Mouse (Mus musculus): ENCODE results near the gene Fes. TPM values are rescaled to one million over a fixed set of nuclear protein-coding genes. Genes with fewer than 3 reads are reported as not detected.

The Fes gene
- polyA plus RNA-seq, 1 experiment from 2014 or later, result 11.4 TPM

DNA sequence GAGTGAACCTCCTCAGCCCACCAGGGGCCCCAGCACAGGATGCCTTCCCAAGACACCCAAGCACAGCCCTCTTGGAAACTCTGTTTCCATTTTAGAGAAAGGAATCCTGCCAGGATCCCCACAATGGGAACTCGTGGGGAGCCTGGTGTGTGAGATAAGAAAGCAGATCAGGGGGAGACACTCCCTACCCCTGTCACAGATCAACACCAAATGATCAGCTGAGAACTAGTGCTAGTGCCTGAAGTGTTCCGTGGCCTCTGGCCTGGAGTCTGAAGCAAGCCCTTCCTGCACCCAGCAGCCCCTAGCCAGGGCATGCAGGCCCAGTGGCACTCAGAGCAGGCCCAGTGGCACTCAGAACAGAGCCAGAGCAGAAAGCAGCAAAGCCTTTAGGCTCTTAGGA, 36.9 kb downstream of the Fes start:
- ATAC-seq (ENCODE audit: low FRiP score, low TSS enrichment), result no peak
- no peak overlapping the region for H3K4me2 ChIP-seq (replicated peaks; ENCODE audit: low read depth, low read length)
- no peak overlapping the region for H3K27ac ChIP-seq (ENCODE audit: low read depth, low read length)
- no peak overlapping the region for H3K4me3 ChIP-seq (ENCODE audit: low read length)
- H3K27me3 ChIP-seq (ENCODE audit: control insufficient read depth, insufficient read depth, low read length), result no peaks in the 10 kb centered on the region
- peaks cover 43% of the 10 kb centered on the region; the same call in 1 of the 2 replicates for H3K36me3 ChIP-seq (ENCODE audit: control insufficient read depth, insufficient read depth, low read length)
- no peaks in the 10 kb centered on the region for H3K4me1 ChIP-seq (ENCODE audit: control insufficient read depth, insufficient read depth, low read length)
- H3K9ac ChIP-seq (ENCODE audit: low read depth, low read length), result no peak overlapping the region
- H3K9me3 ChIP-seq (ENCODE audit: control insufficient read depth, low read length), result no peaks in the 10 kb centered on the region
- WGBS, result 85% methylated on average over 2 of the region's 2 CpGs

DNA sequence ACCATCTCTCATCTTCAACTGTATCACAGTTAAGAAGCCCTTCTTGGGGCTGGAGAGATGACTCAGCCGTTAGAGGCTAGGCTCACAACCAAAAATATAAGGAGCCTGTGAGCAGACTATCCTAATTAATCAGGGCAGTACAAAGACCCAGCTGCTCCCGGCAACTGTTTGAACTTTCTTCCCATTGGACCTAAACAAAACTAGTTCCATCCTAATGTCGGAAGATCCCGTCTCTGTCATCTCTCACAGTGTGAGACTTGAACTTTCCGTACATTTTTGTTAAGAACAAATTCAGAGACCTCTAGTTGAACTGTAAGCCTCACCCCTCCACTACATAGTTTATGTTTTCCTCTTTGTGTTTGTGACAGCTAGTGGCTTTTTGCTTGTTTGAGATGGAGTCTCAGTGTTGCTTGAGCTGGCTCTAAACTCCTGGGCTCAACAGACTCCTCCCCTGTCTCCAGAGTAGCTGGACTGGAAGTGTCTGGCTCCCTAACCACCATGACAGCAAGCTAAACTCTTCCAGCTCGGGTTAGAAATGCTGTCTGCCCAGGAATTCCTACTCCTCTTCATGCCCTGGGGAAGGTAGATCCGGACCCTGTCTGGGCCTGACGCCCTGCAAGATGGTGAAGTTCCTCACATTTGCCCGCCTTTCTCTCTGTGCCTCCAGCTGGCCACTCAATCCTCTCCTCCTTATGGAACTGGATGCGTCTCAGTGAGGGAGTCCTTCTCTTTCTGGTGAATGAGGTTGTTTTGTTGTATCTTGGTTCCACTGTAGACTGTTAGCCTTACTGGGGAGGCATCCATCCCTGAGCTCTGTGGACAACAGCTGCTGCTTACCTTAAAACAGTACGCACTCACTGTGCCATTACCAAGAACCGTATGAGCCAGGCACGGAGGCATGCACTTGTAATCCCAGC, 39.8 kb downstream of the Fes start:
- Histone ChIP-seq H3K4me2 (replicated peaks; ENCODE audit: low read depth, low read length) (no peak overlapping the region), H3K9me3 (ENCODE audit: control insufficient read depth, low read length) (peaks cover 3% of the 10 kb centered on the region; the same call in 1 of the 2 replicates), H3K9ac (ENCODE audit: low read depth, low read length) (no peak overlapping the region), H3K27ac (ENCODE audit: low read depth, low read length) (peak overlapping the region; percentile 73), H3K4me1 (ENCODE audit: control insufficient read depth, insufficient read depth, low read length) (peaks cover 5% of the 10 kb centered on the region), H3K4me3 (ENCODE audit: low read length) (no peak overlapping the region), H3K36me3 (ENCODE audit: control insufficient read depth, insufficient read depth, low read length) (peaks cover 28% of the 10 kb centered on the region; the same call in 1 of the 2 replicates), H3K27me3 (ENCODE audit: control insufficient read depth, insufficient read depth, low read length) (no peaks in the 10 kb centered on the region)
- ATAC-seq (ENCODE audit: low FRiP score, low TSS enrichment), result no peak
- 53% methylated on average over 13 of the region's 13 CpGs for WGBS

DNA sequence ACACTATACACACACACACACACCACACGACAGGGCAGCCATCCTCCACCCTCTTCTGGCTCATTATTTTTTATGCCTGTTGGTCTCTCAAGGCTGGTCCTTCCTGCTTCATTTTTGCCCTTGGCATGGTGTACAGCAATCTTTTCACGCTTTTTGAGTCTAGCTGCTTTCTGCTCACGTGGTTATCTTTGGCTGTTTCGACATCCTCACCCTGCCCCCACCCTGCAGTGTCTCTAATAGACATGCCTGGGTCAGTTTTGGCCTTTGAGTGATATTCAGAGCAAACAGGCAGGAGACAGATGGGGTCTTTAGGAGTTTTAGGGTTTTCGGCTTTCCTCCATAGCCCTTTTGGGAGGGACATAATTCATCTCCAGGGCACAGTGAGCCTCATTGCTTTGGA, 40.9 kb downstream of the Fes start:
- Histone ChIP-seq H3K9me3 (ENCODE audit: control insufficient read depth, low read length) (peaks cover 3% of the 10 kb centered on the region; the same call in 1 of the 2 replicates), H3K4me1 (ENCODE audit: control insufficient read depth, insufficient read depth, low read length) (peaks cover 8% of the 10 kb centered on the region), H3K27me3 (ENCODE audit: control insufficient read depth, insufficient read depth, low read length) (no peaks in the 10 kb centered on the region), H3K4me3 (ENCODE audit: low read length) (no peak overlapping the region), H3K27ac (ENCODE audit: low read depth, low read length) (peak overlapping the region; percentile 73; the same call in 1 of the 2 replicates), H3K36me3 (ENCODE audit: control insufficient read depth, insufficient read depth, low read length) (peaks cover 19% of the 10 kb centered on the region; the same call in 1 of the 2 replicates), H3K4me2 (replicated peaks; ENCODE audit: low read depth, low read length) (no peak overlapping the region), H3K9ac (ENCODE audit: low read depth, low read length) (no peak overlapping the region)
- ATAC-seq (ENCODE audit: low FRiP score, low TSS enrichment), result no peak
- WGBS, result 84% methylated on average over 5 of the region's 5 CpGs

DNA sequence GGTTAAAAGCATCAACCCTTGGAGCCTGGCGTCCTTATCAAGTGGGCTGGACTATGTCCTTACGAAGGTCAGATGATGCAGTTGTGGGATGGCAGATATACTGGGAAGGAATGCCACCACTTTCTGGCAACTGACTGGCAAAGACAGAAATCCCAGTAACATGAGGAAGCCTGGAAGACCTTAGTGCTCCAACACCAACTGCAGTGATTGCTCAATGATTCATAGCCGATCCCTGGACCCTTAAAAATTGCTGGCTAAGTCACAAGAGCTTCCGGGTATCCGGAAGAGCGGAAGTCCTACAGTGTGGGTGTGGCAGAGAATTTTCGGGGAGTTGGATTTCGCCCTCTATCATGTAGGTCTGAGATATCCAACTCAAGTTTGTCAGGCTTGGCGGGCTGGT, 41.6 kb downstream of the Fes start:
- Histone ChIP-seq H3K27ac (ENCODE audit: low read depth, low read length) (no peak overlapping the region), H3K4me3 (ENCODE audit: low read length) (no peak overlapping the region), H3K9ac (ENCODE audit: low read depth, low read length) (no peak overlapping the region), H3K4me1 (ENCODE audit: control insufficient read depth, insufficient read depth, low read length) (peaks cover 8% of the 10 kb centered on the region), H3K4me2 (replicated peaks; ENCODE audit: low read depth, low read length) (no peak overlapping the region), H3K9me3 (ENCODE audit: control insufficient read depth, low read length) (peaks cover 3% of the 10 kb centered on the region; the same call in 1 of the 2 replicates), H3K27me3 (ENCODE audit: control insufficient read depth, insufficient read depth, low read length) (no peaks in the 10 kb centered on the region), H3K36me3 (ENCODE audit: control insufficient read depth, insufficient read depth, low read length) (peaks cover 13% of the 10 kb centered on the region; the same call in 1 of the 2 replicates)
- WGBS, result 89% methylated on average over 9 of the region's 9 CpGs
- no peak for ATAC-seq (ENCODE audit: low FRiP score, low TSS enrichment)

DNA sequence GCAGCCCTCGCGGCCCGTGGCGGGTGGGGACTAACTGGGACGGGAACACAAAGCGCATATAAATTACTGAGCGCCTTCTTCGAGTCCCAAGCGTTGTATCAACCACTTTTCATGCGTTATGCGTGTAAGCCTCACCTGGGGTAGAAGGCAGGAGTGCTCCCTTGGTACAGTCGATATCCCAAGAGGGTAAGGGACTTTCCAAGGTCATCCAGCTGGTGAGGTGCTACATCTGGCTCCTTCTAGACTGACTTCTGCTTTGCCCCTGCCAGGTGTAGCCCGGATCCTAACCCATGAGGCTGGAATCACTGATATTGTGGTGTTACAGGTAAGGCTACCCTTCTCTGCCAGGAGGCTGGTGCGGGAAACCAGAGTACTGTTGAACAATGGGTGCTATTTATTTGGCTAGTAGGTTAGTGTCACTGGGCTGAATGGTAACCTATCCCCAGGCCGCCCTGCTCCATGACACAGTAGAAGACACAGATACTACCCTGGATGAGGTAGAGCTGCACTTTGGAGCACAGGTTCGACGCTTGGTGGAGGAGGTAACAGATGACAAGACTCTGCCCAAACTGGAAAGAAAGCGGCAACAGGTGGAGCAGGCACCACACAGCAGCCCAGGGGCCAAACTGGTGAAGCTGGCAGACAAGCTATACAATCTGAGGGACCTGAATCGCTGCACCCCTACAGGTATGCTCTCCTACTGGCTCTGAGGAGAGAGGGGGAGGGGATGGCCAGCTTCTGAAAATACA, 44.3 kb downstream of the Fes start:
- peak overlapping the region; percentile 85 for H3K4me2 ChIP-seq (replicated peaks; ENCODE audit: low read depth, low read length)
- peaks cover 3% of the 10 kb centered on the region; the same call in 1 of the 2 replicates for H3K9me3 ChIP-seq (ENCODE audit: control insufficient read depth, low read length)
- peaks cover 1% of the 10 kb centered on the region; the same call in 1 of the 2 replicates for H3K36me3 ChIP-seq (ENCODE audit: control insufficient read depth, insufficient read depth, low read length)
- H3K4me1 ChIP-seq (ENCODE audit: control insufficient read depth, insufficient read depth, low read length), result peaks cover 17% of the 10 kb centered on the region
- peak overlapping the region; percentile 79 for H3K9ac ChIP-seq (ENCODE audit: low read depth, low read length)
- no peak overlapping the region for H3K27ac ChIP-seq (ENCODE audit: low read depth, low read length)
- ATAC-seq (ENCODE audit: low FRiP score, low TSS enrichment), result no peak
- peak overlapping the region; percentile 53 for H3K4me3 ChIP-seq (ENCODE audit: low read length)
- WGBS, result 25% methylated on average over 19 of the region's 19 CpGs
- no peaks in the 10 kb centered on the region for H3K27me3 ChIP-seq (ENCODE audit: control insufficient read depth, insufficient read depth, low read length)

DNA sequence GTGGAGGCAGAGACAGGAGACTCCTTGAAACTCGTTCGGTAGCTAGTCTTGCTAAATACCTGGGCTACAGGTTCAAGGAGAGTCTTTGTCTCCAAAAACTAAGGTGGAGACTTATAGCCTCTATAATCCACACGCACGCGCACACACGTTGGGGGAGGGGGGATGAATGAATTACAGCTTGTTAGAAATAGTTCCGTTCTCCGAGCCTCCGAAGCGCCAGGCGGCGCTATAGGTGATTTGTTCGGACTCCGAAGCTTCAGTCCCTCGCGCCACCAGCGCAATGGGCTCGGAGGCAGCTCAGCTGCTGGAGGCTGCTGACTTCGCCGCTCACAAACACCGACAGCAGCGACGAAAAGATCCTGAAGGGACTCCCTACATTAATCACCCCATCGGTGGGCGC, 44.9 kb downstream of the Fes start, which contains the start of gene Hddc3:
TSS of gene Hddc3 (plus strand) at position 247 of the 400 bp plus-strand sequence.
- Histone ChIP-seq H3K27me3 (ENCODE audit: control insufficient read depth, insufficient read depth, low read length) (no peaks in the 10 kb centered on the region), H3K27ac (ENCODE audit: low read depth, low read length) (no peak within 1 kb of the TSS), H3K4me1 (ENCODE audit: control insufficient read depth, insufficient read depth, low read length) (peaks cover 18% of the 10 kb centered on the region), H3K9me3 (ENCODE audit: control insufficient read depth, low read length) (peaks cover 3% of the 10 kb centered on the region; the same call in 1 of the 2 replicates), H3K9ac (ENCODE audit: low read depth, low read length) (peak within 1 kb of the TSS; percentile 79), H3K4me3 (ENCODE audit: low read length) (peak within 1 kb of the TSS; percentile 53), H3K36me3 (ENCODE audit: control insufficient read depth, insufficient read depth, low read length) (peaks cover 5% of the 10 kb centered on the region; the same call in 1 of the 2 replicates), H3K4me2 (replicated peaks; ENCODE audit: low read depth, low read length) (peak within 1 kb of the TSS; percentile 85)
- ATAC-seq (ENCODE audit: low FRiP score, low TSS enrichment), result 0 out of 2 replicates have a peak, but pooled peaks have one; percentile 14
- WGBS, result 2% methylated on average over 25 of the region's 25 CpGs

DNA sequence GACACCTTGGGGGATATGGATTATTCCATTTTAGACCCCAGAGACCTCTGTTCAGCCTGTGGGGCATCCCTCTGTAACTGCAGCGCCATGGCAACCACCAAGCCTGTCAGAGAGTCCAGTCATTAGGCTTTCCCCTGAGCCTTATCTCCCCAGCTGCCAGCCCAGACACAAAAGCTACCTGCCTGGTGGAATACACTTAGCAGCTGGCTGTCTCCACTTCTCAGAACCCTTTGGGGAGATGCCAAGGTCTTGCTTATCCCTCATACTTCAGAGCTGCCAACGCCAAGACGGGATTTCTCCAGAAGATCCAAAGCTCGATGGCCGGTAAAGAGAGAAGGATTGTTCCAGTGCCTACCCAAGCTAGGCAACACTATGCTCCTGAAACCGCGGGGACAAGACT, 46.0 kb downstream of the Fes start:
- H3K9ac ChIP-seq (ENCODE audit: low read depth, low read length), result no peak overlapping the region
- no peak overlapping the region for H3K4me2 ChIP-seq (replicated peaks; ENCODE audit: low read depth, low read length)
- no peak overlapping the region for H3K27ac ChIP-seq (ENCODE audit: low read depth, low read length)
- ATAC-seq (ENCODE audit: low FRiP score, low TSS enrichment), result no peak
- H3K4me3 ChIP-seq (ENCODE audit: low read length), result no peak overlapping the region
- no peaks in the 10 kb centered on the region for H3K27me3 ChIP-seq (ENCODE audit: control insufficient read depth, insufficient read depth, low read length)
- peaks cover 3% of the 10 kb centered on the region; the same call in 1 of the 2 replicates for H3K9me3 ChIP-seq (ENCODE audit: control insufficient read depth, low read length)
- peaks cover 10% of the 10 kb centered on the region; the same call in 1 of the 2 replicates for H3K36me3 ChIP-seq (ENCODE audit: control insufficient read depth, insufficient read depth, low read length)
- WGBS, result 80% methylated on average over 7 of the region's 7 CpGs
- peaks cover 18% of the 10 kb centered on the region for H3K4me1 ChIP-seq (ENCODE audit: control insufficient read depth, insufficient read depth, low read length)

GRCm38 (mm10) chr7:80340793-80341192, 47.0 kb downstream of the Fes start, which contains the start of gene Unc45a:
TSS of gene Unc45a (minus strand) at chr7:80341005.
- Histone ChIP-seq H3K27ac (ENCODE audit: low read depth, low read length) (peak within 1 kb of the TSS; percentile 63), H3K36me3 (ENCODE audit: control insufficient read depth, insufficient read depth, low read length) (peaks cover 20% of the 10 kb centered on the region), H3K9ac (ENCODE audit: low read depth, low read length) (peak within 1 kb of the TSS; percentile 61), H3K9me3 (ENCODE audit: control insufficient read depth, low read length) (peaks cover 3% of the 10 kb centered on the region; the same call in 1 of the 2 replicates), H3K27me3 (ENCODE audit: control insufficient read depth, insufficient read depth, low read length) (no peaks in the 10 kb centered on the region), H3K4me1 (ENCODE audit: control insufficient read depth, insufficient read depth, low read length) (peaks cover 18% of the 10 kb centered on the region), H3K4me3 (ENCODE audit: low read length) (peak within 1 kb of the TSS; percentile 66), H3K4me2 (replicated peaks; ENCODE audit: low read depth, low read length) (peak within 1 kb of the TSS; percentile 55)
- peak; percentile 65 for ATAC-seq (ENCODE audit: low FRiP score, low TSS enrichment)
- 2% methylated on average over 11 of the region's 11 CpGs for WGBS

Data from kidney, embryonic 14.5 days (tissue).